Mouse (Mus musculus) c-Kit-positive CD71-negative TER-119-negative erythroid progenitor cells, embryonic 14.5 days (primary cell): ENCODE measurements around the gene Zcchc13.
"Not testable (repeated sequence)": the region's sequence is repeated elsewhere in the genome, so short reads cannot be mapped to it uniquely, and the experiment has no call there.

Experiments
- DNase-seq: peaks from one replicate; pipeline ENCODE4 v3.0.0-alpha.2; 2013; ENCODE audit warnings: low read depth

Gene Zcchc13

GRCm38 (mm10) chrX:103644301-103644700, 13.9 kb downstream of the Zcchc13 start:
- DNase-seq, result no peak

- DNase-seq, result no peak
These were observed 21.7 kb downstream of the Zcchc13 start for GRCm38 (mm10) chrX:103652048-103652447.

GRCm38 (mm10) chrX:103653021-103653420, 22.6 kb downstream of the Zcchc13 start:
- no peak for DNase-seq

GRCm38 (mm10) chrX:103658985-103659384, 28.6 kb downstream of the Zcchc13 start:
- no peak for DNase-seq

GRCm38 (mm10) chrX:103664445-103664844, 34.1 kb downstream of the Zcchc13 start:
- DNase-seq, result not testable (repeated sequence)

- DNase-seq, result no peak
These were observed 39.9 kb downstream of the Zcchc13 start for GRCm38 (mm10) chrX:103670245-103670644.

GRCm38 (mm10) chrX:103673761-103674160, 43.4 kb downstream of the Zcchc13 start:
- DNase-seq, result no peak

- DNase-seq, result no peak
These were observed 44.3 kb downstream of the Zcchc13 start for GRCm38 (mm10) chrX:103674674-103675073.
